Mouse (Mus musculus) olfactory bulb, adult 2 months (tissue): ENCODE data around the gene Myo6. TPM values are rescaled to one million over a fixed set of nuclear protein-coding genes. Genes with fewer than 3 reads are reported as not detected.

Experiments used
- H3K27ac ChIP-seq: fragments of 200-500 bp; 2 replicates; pipeline ENCODE4 v1.5.1; 2012; ENCODE audit warnings: low read depth, low read length; ENCODE audit not compliant: insufficient read depth
- H3K4me1 ChIP-seq: fragments of 200-500 bp; 2 replicates; pipeline ENCODE4 v1.6.1; 2012; ENCODE audit warnings: low read length; ENCODE audit not compliant: control insufficient read depth, insufficient read depth
- H3K4me3 ChIP-seq: fragments of 200-500 bp; 2 replicates; pipeline ENCODE4 v1.5.1; 2012; ENCODE audit warnings: mild to moderate bottlenecking, low read depth, low read length, moderate library complexity; ENCODE audit not compliant: insufficient read depth
- CTCF ChIP-seq: fragments of 200-500 bp; IDR thresholded peaks from 2 replicates; pipeline ENCODE4 v1.5.1; 2012; ENCODE audit warnings: low read depth, mild to moderate bottlenecking, low read length, moderate library complexity; ENCODE audit not compliant: insufficient read depth
- POLR2A ChIP-seq: fragments of 200-500 bp; IDR thresholded peaks from 2 replicates; pipeline ENCODE4 v1.6.1; 2012; ENCODE audit warnings: mild to moderate bottlenecking, low read depth, low read length, moderate library complexity; ENCODE audit not compliant: insufficient read depth
- WGBS: fragments of 180-500 bp; shearing (Covaris S2); methylation state at CpG from one replicate; pipeline ENCODE4 v1.1.7; 2018; 5-methylcytosine and 5-hydroxymethylcytosine counted together
- polyA plus RNA-seq: library from polyadenylated mRNA; stranded (reverse); fragments of >200 nt; gene quantifications from 2 replicates; pipeline ENCODE4 v1.2.4, GENCODE M21; 2012; ENCODE audit warnings: low replicate concordance; ENCODE audit not compliant: missing spikeins, insufficient read depth, insufficient read length

Myo6 gene
- polyA plus RNA-seq, 1 experiment = not detected

GRCm38 (mm10) chr9:80215502-80215901 is 50.7 kb downstream of the Myo6 start:
- no peak overlapping the region for H3K27ac ChIP-seq
- H3K4me3 ChIP-seq = no peak overlapping the region
- no peaks in the 10 kb centered on the region for H3K4me1 ChIP-seq
- TF ChIP-seq POLR2A = no peak
- no peak for TF ChIP-seq CTCF
- WGBS = 93% methylated on average over 5 of the region's 5 CpGs

DNA sequence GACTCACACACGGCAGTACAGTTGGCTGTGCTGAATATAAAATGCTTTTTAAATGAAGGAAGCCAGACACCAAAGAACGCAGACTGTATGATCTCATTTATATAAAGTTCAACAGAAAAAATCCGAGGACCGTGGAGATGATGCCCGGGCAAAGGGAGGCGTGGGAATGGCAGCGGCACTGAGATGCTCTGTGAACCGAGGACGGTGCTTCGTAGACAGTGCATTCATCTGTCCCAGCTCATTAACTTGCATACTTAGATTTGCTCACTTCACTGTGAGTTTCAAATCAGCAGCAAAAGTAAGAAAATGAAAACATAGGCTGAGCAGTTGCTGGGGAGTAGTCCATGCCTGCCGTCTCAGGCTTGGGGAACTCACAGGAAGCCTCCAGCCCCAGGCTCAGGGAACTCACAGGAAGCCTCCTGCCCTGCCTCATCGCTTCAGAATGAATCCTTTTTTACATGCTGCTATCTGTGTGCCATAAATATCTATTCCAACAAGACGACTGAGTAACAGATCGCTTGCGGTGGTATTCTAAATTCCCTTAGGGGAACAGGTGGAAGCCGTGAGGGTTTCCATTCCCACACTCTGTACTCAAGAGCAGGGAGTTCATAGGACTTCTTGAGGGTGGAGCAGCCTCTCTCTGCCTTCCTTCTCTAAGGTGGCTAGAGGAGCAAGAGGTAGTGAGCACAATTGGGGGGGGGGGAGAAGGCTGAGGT is 52.1 kb downstream of the Myo6 start:
- TF ChIP-seq POLR2A (no peak), CTCF (no peak)
- H3K27ac ChIP-seq = no peak overlapping the region
- no peak overlapping the region for H3K4me3 ChIP-seq
- WGBS = 74% methylated on average over 16 of the region's 16 CpGs
- no peaks in the 10 kb centered on the region for H3K4me1 ChIP-seq

- Histone ChIP-seq H3K27ac (no peak overlapping the region), H3K4me3 (no peak overlapping the region), H3K4me1 (no peaks in the 10 kb centered on the region)
- WGBS = 74% methylated on average over 6 of the region's 6 CpGs
- TF ChIP-seq POLR2A (no peak), CTCF (no peak)
Observed at GRCm38 (mm10) chr9:80218718-80219117, 53.9 kb downstream of the Myo6 start.

DNA sequence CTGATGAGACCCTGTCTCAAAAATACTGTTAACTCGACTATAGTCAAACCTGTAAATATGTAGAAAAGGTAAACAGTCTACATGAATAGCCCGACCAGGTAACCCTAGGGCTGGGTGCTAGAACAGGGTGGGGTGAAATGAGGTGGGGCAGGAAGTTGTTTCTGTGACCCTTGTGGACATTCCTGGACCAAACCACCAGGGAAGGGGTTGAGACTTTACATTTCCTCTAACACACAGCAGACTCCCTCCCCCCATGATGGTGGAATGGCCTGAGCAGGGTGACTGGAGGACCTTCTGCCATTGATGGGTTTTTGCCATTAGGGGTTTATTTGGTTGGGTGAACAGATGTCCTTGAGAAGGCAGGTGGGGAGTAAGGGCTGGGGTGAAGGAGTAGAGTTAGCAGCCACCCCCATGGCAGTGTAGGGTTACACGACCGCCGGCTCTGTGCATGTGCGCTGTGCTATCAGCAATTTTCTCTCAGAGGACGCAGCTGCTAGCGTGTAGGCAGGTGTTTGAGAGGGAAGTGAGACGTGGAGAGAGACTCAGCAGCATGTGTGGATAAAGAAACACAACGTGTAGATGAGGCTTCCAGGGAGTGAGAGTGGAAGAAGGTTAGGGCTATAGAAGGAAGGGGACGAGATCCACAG is 59.3 kb downstream of the Myo6 start:
- Histone ChIP-seq H3K4me3 (no peak overlapping the region), H3K27ac (no peak overlapping the region), H3K4me1 (no peaks in the 10 kb centered on the region)
- 90% methylated on average over 11 of the region's 11 CpGs for WGBS
- TF ChIP-seq CTCF = no peak
- no peak for TF ChIP-seq POLR2A

DNA sequence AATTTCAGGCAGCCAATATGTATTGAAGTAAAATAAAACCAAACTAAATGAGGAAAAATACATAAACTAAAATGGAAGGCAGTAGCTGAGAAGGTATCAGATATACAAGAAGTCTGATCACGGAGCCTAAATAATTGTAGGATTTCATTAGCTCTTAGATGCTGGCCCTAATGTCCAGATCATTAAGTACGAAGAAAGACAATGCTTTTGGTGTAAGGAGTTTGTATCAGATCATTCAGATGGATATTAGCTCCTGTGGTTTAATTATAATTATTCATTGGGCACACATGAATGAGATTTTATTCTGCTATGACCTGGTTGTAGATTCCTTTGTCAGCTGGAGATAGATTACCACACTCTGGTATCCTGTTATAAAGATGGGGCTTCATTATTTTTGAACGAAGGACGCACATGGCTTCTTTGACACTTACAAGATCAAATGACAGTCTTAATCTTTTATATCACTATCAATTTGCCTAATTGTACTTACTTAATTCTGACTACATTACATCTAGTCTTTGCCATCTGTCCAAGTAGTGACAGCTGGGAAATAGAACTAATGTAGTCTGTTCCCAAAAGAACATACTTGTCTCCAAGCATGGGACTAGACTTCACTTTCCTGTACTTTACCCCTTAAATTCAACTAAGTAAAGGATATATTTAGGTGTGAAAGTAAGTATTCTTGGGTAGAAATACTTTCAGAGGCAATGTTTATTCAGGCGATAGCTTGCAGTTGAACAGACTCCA is 61.9 kb downstream of the Myo6 start:
- 60% methylated on average over 5 of the region's 5 CpGs for WGBS
- no peak overlapping the region for H3K27ac ChIP-seq
- no peak for TF ChIP-seq CTCF
- no peak for TF ChIP-seq POLR2A
- no peak overlapping the region for H3K4me3 ChIP-seq
- no peaks in the 10 kb centered on the region for H3K4me1 ChIP-seq

DNA sequence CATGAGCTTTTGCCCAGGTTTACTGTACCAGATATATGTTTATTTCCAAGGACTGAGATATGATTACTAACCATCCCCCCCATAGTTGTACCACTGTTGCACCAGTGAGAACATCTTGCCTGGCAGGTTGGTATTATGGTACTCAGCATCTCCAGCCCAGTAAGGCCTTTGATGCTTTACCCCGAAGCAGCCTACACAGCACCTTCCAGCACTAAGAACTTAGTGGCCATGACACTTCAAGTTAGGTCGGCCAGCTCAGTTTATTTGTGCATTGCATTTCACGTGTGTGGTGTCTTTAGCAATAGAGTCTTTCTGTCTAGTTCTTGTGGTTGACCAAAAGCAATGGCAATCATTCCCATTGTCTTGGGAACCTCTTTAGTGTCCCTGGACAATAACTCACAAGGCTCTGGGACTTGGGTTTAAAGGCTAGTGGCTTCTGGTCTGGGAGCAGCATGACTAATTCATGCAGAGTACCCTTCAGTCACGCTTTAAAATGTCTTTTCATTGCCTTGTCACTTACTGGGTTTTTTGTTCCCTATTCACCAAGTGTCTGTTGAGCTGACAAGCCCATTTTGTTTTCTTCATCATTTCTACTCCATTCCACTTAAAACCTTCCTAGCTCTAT is 69.1 kb downstream of the Myo6 start:
- 63% methylated on average over 4 of the region's 4 CpGs for WGBS
- no peak for TF ChIP-seq POLR2A
- no peak for TF ChIP-seq CTCF

GRCm38 (mm10) chr9:80237184-80237799 is 72.5 kb downstream of the Myo6 start:
- no peak for TF ChIP-seq POLR2A
- Histone ChIP-seq H3K4me3 (no peak overlapping the region), H3K27ac (no peak overlapping the region), H3K4me1 (no peaks in the 10 kb centered on the region)
- 92% methylated on average over 1 of the region's 1 CpGs for WGBS

More for the DNA sequence above, 69.1 kb downstream of the Myo6 start:
- H3K4me3 ChIP-seq = no peak overlapping the region
- no peak overlapping the region for H3K27ac ChIP-seq
- no peaks in the 10 kb centered on the region for H3K4me1 ChIP-seq

- Histone ChIP-seq H3K27ac (no peak overlapping the region), H3K4me3 (no peak overlapping the region), H3K4me1 (no peaks in the 10 kb centered on the region)
- no peak for TF ChIP-seq POLR2A
- no peak for TF ChIP-seq CTCF
- 57% methylated on average over 6 of the region's 6 CpGs for WGBS
Observed at GRCm38 (mm10) chr9:80241719-80242118, 76.9 kb downstream of the Myo6 start.
